Mouse (Mus musculus) frontal cortex, adult (tissue): Measurements from ENCODE around the gene Tpo.

Source experiments
- ATAC-seq: cut with Nextera tagmentation; 2 replicates; pipeline ENCODE4 v1.9.2; 2017; ENCODE audit warnings: mild to moderate bottlenecking, moderate library complexity, mixed read lengths; ENCODE audit not compliant: low TSS enrichment

Gene Tpo

GRCm38 (mm10) chr12:30132524-30132923 is at the start of gene Tpo:
Tpo (minus strand) TSS chr12:30132624.
- no peak for ATAC-seq

GRCm38 (mm10) chr12:30181721-30182120 is 49.3 kb upstream of the Tpo start:
- ATAC-seq = no peak

- ATAC-seq = peak; percentile 94
Observed at GRCm38 (mm10) chr12:30179623-30180022, 47.2 kb upstream of the Tpo start.

- ATAC-seq = no peak
Observed at GRCm38 (mm10) chr12:30177966-30178365, 45.5 kb upstream of the Tpo start.

- peak; percentile 60; the same call in 1 of the 2 replicates for ATAC-seq
Observed at GRCm38 (mm10) chr12:30177529-30177928, 45.1 kb upstream of the Tpo start.

GRCm38 (mm10) chr12:30168491-30168890 is 36.1 kb upstream of the Tpo start:
- ATAC-seq = peak; percentile 89

- no peak for ATAC-seq
Observed at GRCm38 (mm10) chr12:30164538-30164937, 32.1 kb upstream of the Tpo start.

- no peak for ATAC-seq
Observed at GRCm38 (mm10) chr12:30164005-30164404, 31.6 kb upstream of the Tpo start.

GRCm38 (mm10) chr12:30161731-30162406 is 29.4 kb upstream of the Tpo start:
- ATAC-seq = no peak

- ATAC-seq = no peak
Observed at GRCm38 (mm10) chr12:30160475-30160874, 28.1 kb upstream of the Tpo start.

GRCm38 (mm10) chr12:30159788-30160187 is 27.4 kb upstream of the Tpo start:
- no peak for ATAC-seq

GRCm38 (mm10) chr12:30154079-30154673 is 21.8 kb upstream of the Tpo start:
- ATAC-seq = no peak

GRCm38 (mm10) chr12:30142085-30142484 is 9.7 kb upstream of the Tpo start:
- ATAC-seq = peak; percentile 92

- ATAC-seq = no peak
Observed at GRCm38 (mm10) chr12:30129411-30129716, 3.1 kb downstream of the Tpo start.

- peak; percentile 96 for ATAC-seq
Observed at GRCm38 (mm10) chr12:30128561-30129410, 3.6 kb downstream of the Tpo start.

GRCm38 (mm10) chr12:30122347-30122746 is 10.1 kb downstream of the Tpo start:
- ATAC-seq = peak; percentile 27; the same call in 1 of the 2 replicates

- no peak for ATAC-seq
Observed at GRCm38 (mm10) chr12:30112271-30112670, 20.2 kb downstream of the Tpo start.

- peak; percentile 47; the same call in 1 of the 2 replicates for ATAC-seq
Observed at GRCm38 (mm10) chr12:30109646-30110605, 22.5 kb downstream of the Tpo start.

- ATAC-seq = no peak
Observed at GRCm38 (mm10) chr12:30102891-30103565, 29.4 kb downstream of the Tpo start.

GRCm38 (mm10) chr12:30092081-30092480 is 40.3 kb downstream of the Tpo start:
- peak; percentile 67 for ATAC-seq

- ATAC-seq = no peak
Observed at GRCm38 (mm10) chr12:30083971-30084370, 48.5 kb downstream of the Tpo start.
